Comparison of ENCODE assay signal across 9 mouse cellular contexts in genomic region chr9:107297059-107297458, GRCm38 (mm10). TPM values are rescaled to one million over a fixed set of nuclear protein-coding genes. Genes with fewer than 3 reads are reported as not detected.
A peak's percentile ranks its signal among the peaks of the same experiment; 100 is the strongest.
DNase-seq lines count a peak whose midpoint lies in the region; ATAC-seq lines count a peak whose summit lies in the region.
"Had no signal": no experiment of that assay in that cellular context is flagged by ENCODE, and none has a peak within 500 bp of the region (broad histone marks: within the 10 kb centered on the region; RNA-seq: fewer than 3 reads in every experiment).

No protein-coding gene starts in this region.

- H3K4me2 ChIP-seq in heart, embryonic 13.5 days, result peak overlapping the region; percentile 91
- peak overlapping the region; percentile 76 for H3K4me2 ChIP-seq in embryonic facial prominence, embryonic 14.5 days (ENCODE audit: low read depth, low read length)
- peak overlapping the region; percentile 91 for H3K4me2 ChIP-seq in limb, embryonic 12.5 days
- H3K4me2 ChIP-seq in midbrain, embryonic 16.5 days (ENCODE audit: low read length), result peak overlapping the region; percentile 81

- no peaks in the 10 kb centered on the region for H3K9me3 ChIP-seq in heart, embryonic 13.5 days
- no peaks in the 10 kb centered on the region for H3K9me3 ChIP-seq in embryonic facial prominence, embryonic 14.5 days (ENCODE audit: control insufficient read depth, low read length)
- H3K9me3 ChIP-seq in limb, embryonic 12.5 days, result no peaks in the 10 kb centered on the region
- no peaks in the 10 kb centered on the region for H3K9me3 ChIP-seq in midbrain, embryonic 16.5 days (replicated peaks; ENCODE audit: control insufficient read depth, low read length, poor library complexity, severe bottlenecking)

- peaks cover 14% of the 10 kb centered on the region; the same call in 1 of the 2 replicates for H3K27me3 ChIP-seq in heart, embryonic 13.5 days (replicated peaks)
- no peaks in the 10 kb centered on the region for H3K27me3 ChIP-seq in embryonic facial prominence, embryonic 14.5 days (replicated peaks; ENCODE audit: control insufficient read depth, insufficient read depth, low read length)
- peaks cover 12% of the 10 kb centered on the region for H3K27me3 ChIP-seq in limb, embryonic 12.5 days
- H3K27me3 ChIP-seq in midbrain, embryonic 16.5 days (ENCODE audit: control insufficient read depth, insufficient read depth, low read depth, low read length), result peaks cover 6% of the 10 kb centered on the region; the same call in 1 of the 2 replicates
- H3K27me3 ChIP-seq: Patski had no signal

- no peak for ATAC-seq in heart, embryonic 13.5 days (ENCODE audit: extremely low read depth, insufficient number of reproducible peaks, low FRiP score, low TSS enrichment)
- ATAC-seq in embryonic facial prominence, embryonic 14.5 days (ENCODE audit: low read depth), result peak; percentile 6; the same call in 1 of the 2 replicates
- ATAC-seq in limb, embryonic 12.5 days (ENCODE audit: insufficient number of reproducible peaks, insufficient read depth, low FRiP score, low TSS enrichment, low read depth), result no peak; the same call in 1 of the 2 replicates
- ATAC-seq in midbrain, embryonic 16.5 days, result peak; percentile 27; the same call in 1 of the 2 replicates

- intact Hi-C loops in gastrocnemius, postnatal 14 days (cut with DNase I; ENCODE audit: low total_unique reads), result no loop called here

- H3K36me3 ChIP-seq in heart, embryonic 13.5 days, result peaks cover 24% of the 10 kb centered on the region
- peaks cover 23% of the 10 kb centered on the region for H3K36me3 ChIP-seq in embryonic facial prominence, embryonic 14.5 days (ENCODE audit: control insufficient read depth, insufficient read depth, low read length)
- peaks cover 23% of the 10 kb centered on the region for H3K36me3 ChIP-seq in limb, embryonic 12.5 days
- 0 out of 2 replicates have a peak, but pooled peaks cover 2% of the 10 kb centered on the region for H3K36me3 ChIP-seq in midbrain, embryonic 16.5 days (ENCODE audit: control insufficient read depth, insufficient read depth, low read length)

- no peak for DNase-seq in heart, adult 11 months
- DNase-seq in embryonic facial prominence, embryonic 14.5 days (ENCODE audit: low spot score), result no peak
- no peak for DNase-seq in gastrocnemius, postnatal 14 days
- no peak for DNase-seq in layer of hippocampus, adult 9-10 months (ENCODE audit: low spot score)
- no peak for DNase-seq in thymus, postnatal 25 days

- peak overlapping the region; percentile 72 for H3K4me3 ChIP-seq in heart, embryonic 13.5 days
- peak overlapping the region; percentile 57 for H3K4me3 ChIP-seq in embryonic facial prominence, embryonic 14.5 days (ENCODE audit: low read depth, low read length)
- H3K4me3 ChIP-seq in limb, embryonic 12.5 days (replicated peaks), result peak overlapping the region; percentile 68
- H3K4me3 ChIP-seq in midbrain, embryonic 16.5 days (ENCODE audit: low read depth, low read length), result peak overlapping the region; percentile 73

- 7% methylated on average over 16 of the region's 16 CpGs for WGBS in heart, embryonic 13.5 days
- WGBS in embryonic facial prominence, embryonic 14.5 days, result 8% methylated on average over 16 of the region's 16 CpGs
- WGBS in limb, embryonic 12.5 days, result 15% methylated on average over 16 of the region's 16 CpGs
- WGBS in midbrain, embryonic 16.5 days, result 10% methylated on average over 16 of the region's 16 CpGs

- H3K4me1 ChIP-seq in heart, embryonic 13.5 days, result peaks cover 53% of the 10 kb centered on the region
- 0 out of 2 replicates have a peak, but pooled peaks cover 3% of the 10 kb centered on the region for H3K4me1 ChIP-seq in embryonic facial prominence, embryonic 14.5 days (ENCODE audit: control insufficient read depth, insufficient read depth, low read length)
- peaks cover 12% of the 10 kb centered on the region for H3K4me1 ChIP-seq in limb, embryonic 12.5 days (replicated peaks)
- peaks cover 7% of the 10 kb centered on the region; the same call in 1 of the 2 replicates for H3K4me1 ChIP-seq in midbrain, embryonic 16.5 days (ENCODE audit: control insufficient read depth, insufficient read depth, low read length)

- peak overlapping the region; percentile 89 for H3K27ac ChIP-seq in heart, embryonic 13.5 days (replicated peaks)
- peak overlapping the region; percentile 69 for H3K27ac ChIP-seq in embryonic facial prominence, embryonic 14.5 days (replicated peaks; ENCODE audit: low read depth, low read length)
- H3K27ac ChIP-seq in limb, embryonic 12.5 days, result 0 out of 2 replicates have a peak overlapping the region, but pooled peaks have one; percentile 64
- H3K27ac ChIP-seq in midbrain, embryonic 16.5 days (ENCODE audit: low read length), result no peak overlapping the region

- H3K9ac ChIP-seq in heart, embryonic 13.5 days, result peak overlapping the region; percentile 89
- H3K9ac ChIP-seq in embryonic facial prominence, embryonic 14.5 days (ENCODE audit: low read depth, low read length), result peak overlapping the region; percentile 71
- H3K9ac ChIP-seq in limb, embryonic 12.5 days (replicated peaks), result peak overlapping the region; percentile 66
- peak overlapping the region; percentile 72 for H3K9ac ChIP-seq in midbrain, embryonic 16.5 days (ENCODE audit: low read depth, low read length)

RNA-seq across cellular contexts. Expression of gene Cish, which starts 1.2 kb away (rescaled TPM):
- polyA plus RNA-seq in heart, embryonic 13.5 days (2015; fragmentation: Nextera tagmentation; extraction: Ambion mirVana), result 17.2 and 18.7 TPM in 2 replicates
- 5.8 and 6.6 TPM in 2 replicates for polyA plus RNA-seq in embryonic facial prominence, embryonic 14.5 days (2014; fragmentation: Nextera tagmentation; extraction: Ambion mirVana)
- 4.2 and 8.1 TPM in 2 replicates for polyA plus RNA-seq in limb, embryonic 12.5 days (2016; fragmentation: Nextera tagmentation; extraction: Ambion mirVana)
- 8.6 and 9.4 TPM in 2 replicates for polyA plus RNA-seq in midbrain, embryonic 16.5 days (2015; fragmentation: Nextera tagmentation; extraction: Ambion mirVana)
- 10 to 100 TPM; 17.2 to 23.8 TPM for total RNA-seq in gastrocnemius, postnatal 14 days (2021)

RNA-seq across cellular contexts. Expression of gene Mapkapk3, which starts 7.4 kb away (rescaled TPM):
- polyA plus RNA-seq in heart, embryonic 13.5 days (2015; fragmentation: Nextera tagmentation; extraction: Ambion mirVana), result 5.1 and 7.0 TPM in 2 replicates
- polyA plus RNA-seq in embryonic facial prominence, embryonic 14.5 days (2014; fragmentation: Nextera tagmentation; extraction: Ambion mirVana), result 10.1 and 12.2 TPM in 2 replicates
- polyA plus RNA-seq in limb, embryonic 12.5 days (2016; fragmentation: Nextera tagmentation; extraction: Ambion mirVana), result 5.5 and 6.7 TPM in 2 replicates
- 1.5 and 1.9 TPM in 2 replicates for polyA plus RNA-seq in midbrain, embryonic 16.5 days (2015; fragmentation: Nextera tagmentation; extraction: Ambion mirVana)
- total RNA-seq in gastrocnemius, postnatal 14 days (2021), result 10 to 100 TPM; 14.6 to 15.9 TPM

RNA-seq across cellular contexts. Expression of gene Hemk1, which starts 41.1 kb away (rescaled TPM):
- polyA plus RNA-seq in heart, embryonic 13.5 days (2015; fragmentation: Nextera tagmentation; extraction: Ambion mirVana), result 11.4 and 12.0 TPM in 2 replicates
- polyA plus RNA-seq in embryonic facial prominence, embryonic 14.5 days (2014; fragmentation: Nextera tagmentation; extraction: Ambion mirVana), result 9.8 and 10.8 TPM in 2 replicates
- 10.6 and 11.6 TPM in 2 replicates for polyA plus RNA-seq in limb, embryonic 12.5 days (2016; fragmentation: Nextera tagmentation; extraction: Ambion mirVana)
- polyA plus RNA-seq in midbrain, embryonic 16.5 days (2015; fragmentation: Nextera tagmentation; extraction: Ambion mirVana), result 19.2 and 19.7 TPM in 2 replicates
- total RNA-seq in gastrocnemius, postnatal 14 days (2021), result 10 to 100 TPM; 12.0 to 13.2 TPM

RNA-seq across cellular contexts. Expression of gene 6430571L13Rik, which starts 43.3 kb away (rescaled TPM):
- polyA plus RNA-seq in heart, embryonic 13.5 days (2015; fragmentation: Nextera tagmentation; extraction: Ambion mirVana), result 0.79 and 1.1 TPM in 2 replicates
- 0.96 and 1.2 TPM in 2 replicates for polyA plus RNA-seq in embryonic facial prominence, embryonic 14.5 days (2014; fragmentation: Nextera tagmentation; extraction: Ambion mirVana)
- 0.81 and 1.4 TPM in 2 replicates for polyA plus RNA-seq in limb, embryonic 12.5 days (2016; fragmentation: Nextera tagmentation; extraction: Ambion mirVana)
- 10.2 and 11.2 TPM in 2 replicates for polyA plus RNA-seq in midbrain, embryonic 16.5 days (2015; fragmentation: Nextera tagmentation; extraction: Ambion mirVana)
- total RNA-seq in gastrocnemius, postnatal 14 days (2021), result 10 to 100 TPM; 41.9 to 49.8 TPM

Comparison
In these comparisons a context has a peak if more than half of its experiments do, and no peak if none do; other contexts are left out.
1. ATAC-seq: peak in embryonic facial prominence, embryonic 14.5 days (single experiment) and midbrain, embryonic 16.5 days (single experiment); none in heart, embryonic 13.5 days (single experiment) and limb, embryonic 12.5 days (single experiment).
2. Peak in every context shown above with its lines, with median percentiles within 50 percentile points of each other: H3K4me2 ChIP-seq, H3K4me3 ChIP-seq and H3K9ac ChIP-seq.